Mouse (Mus musculus): ENCODE measurements around the gene Abhd12b. TPM values are rescaled to one million over a fixed set of nuclear protein-coding genes. Genes with fewer than 3 reads are reported as not detected.
"Not testable (repeated sequence)": the region's sequence is repeated elsewhere in the genome, so short reads cannot be mapped to it uniquely, and the experiment has no call there.

Abhd12b gene
- total RNA-seq, 2 experiments from 2014 or later, result 0.14 to 0.37 TPM

- no peak; the same call in 1 of the 2 replicates for TF ChIP-seq CTCF (IDR thresholded peaks at IDR 0.05)
Measured at GRCm38 (mm10) chr12:70140993-70141576, 12.9 kb upstream of the Abhd12b start.

GRCm38 (mm10) chr12:70144106-70144587, 9.8 kb upstream of the Abhd12b start:
- H3K4me3 ChIP-seq; intact Hi-C loops (cut with DNase I); H3K27ac ChIP-seq; DNase-seq (ENCODE audit: extremely low spot score in 1 of 2, low spot score in 2 of 2): not testable (repeated sequence)

More at GRCm38 (mm10) chr12:70140993-70141576, 12.9 kb upstream of the Abhd12b start:
- Histone ChIP-seq H3K4me3 (no peak overlapping the region), H3K27ac (no peak overlapping the region)
- no peak for DNase-seq (ENCODE audit: extremely low spot score in 1 of 2, low spot score in 2 of 2)
- intact Hi-C loops (cut with DNase I), result no loop called here

DNA sequence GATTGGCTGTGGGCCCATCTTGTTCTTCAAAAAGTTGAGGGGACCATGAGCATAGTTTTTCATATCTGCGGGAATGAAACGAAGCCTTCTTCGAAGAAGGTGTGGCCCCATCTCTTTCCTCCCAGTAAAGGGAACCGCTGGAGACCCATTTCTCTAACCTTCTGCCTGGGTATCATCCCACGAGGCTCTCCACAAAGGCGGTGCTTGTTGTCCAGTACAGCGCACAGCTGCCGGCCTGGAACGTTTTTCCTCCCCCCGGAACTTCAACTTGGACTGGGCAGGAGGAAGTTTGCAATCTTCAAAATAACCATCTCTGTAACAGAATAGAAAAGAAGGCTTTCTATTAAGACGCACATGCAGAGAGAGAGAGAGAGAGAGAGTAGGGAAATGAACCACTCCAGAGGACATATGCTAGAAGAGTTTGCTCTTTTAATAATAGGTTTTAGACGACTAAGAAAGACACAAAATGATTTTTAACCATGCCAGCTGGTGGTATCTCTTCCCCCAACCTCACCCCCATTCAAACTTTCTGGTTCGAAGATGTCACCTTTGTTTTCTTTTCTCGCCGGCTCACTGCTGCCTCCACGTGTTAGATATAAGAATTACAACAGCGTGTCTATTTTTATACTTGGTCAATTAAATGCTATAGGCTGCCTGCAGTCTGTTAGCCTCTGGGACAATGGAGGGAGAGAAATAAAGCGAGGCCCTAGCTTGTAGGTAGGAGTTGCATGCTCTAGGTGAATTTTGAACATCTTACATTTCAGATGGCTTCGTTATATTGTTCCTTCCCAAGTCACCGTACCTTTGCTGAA, 9.1 kb upstream of the Abhd12b start:
- TF ChIP-seq CTCF (IDR thresholded peaks at IDR 0.05), result peak; percentile 74
- DNase-seq (ENCODE audit: extremely low spot score in 1 of 2, low spot score in 2 of 2), result peak; percentile 34 to 35
- no peak overlapping the region for H3K4me3 ChIP-seq
- intact Hi-C loops (cut with DNase I), result loop anchor here (5.0 kb wide), 3 partner anchors 33 to 158 kb away; partner anchors contain the start of genes Nin and Sav1
- no peak overlapping the region for H3K27ac ChIP-seq

DNA sequence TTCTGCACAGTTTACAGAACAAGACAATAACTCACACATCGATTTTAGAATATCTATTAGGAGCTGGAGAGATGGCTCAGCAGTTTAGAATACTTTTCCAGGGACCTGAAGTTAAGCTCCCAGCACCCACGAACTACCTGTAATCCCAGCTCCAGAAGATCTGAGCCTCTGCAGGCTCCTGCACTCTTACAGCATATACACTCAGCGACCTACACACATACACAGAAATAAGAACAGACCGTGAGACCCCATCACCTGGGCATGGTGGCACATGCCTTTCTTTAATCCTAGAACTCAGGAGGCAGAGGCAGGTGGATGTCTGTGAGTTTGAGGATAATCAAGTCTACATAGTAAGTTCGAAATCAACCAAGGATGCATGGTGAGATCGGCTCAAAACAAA, 8.4 kb upstream of the Abhd12b start:
- H3K4me3 ChIP-seq, result no peak overlapping the region
- DNase-seq (ENCODE audit: extremely low spot score in 1 of 2, low spot score in 2 of 2), result no peak
- intact Hi-C loops (cut with DNase I), result loop anchor here (5.0 kb wide), 3 partner anchors 33 to 158 kb away; partner anchors contain the start of genes Nin and Sav1
- no peak for TF ChIP-seq CTCF (IDR thresholded peaks at IDR 0.05)
- H3K27ac ChIP-seq, result no peak overlapping the region

GRCm38 (mm10) chr12:70147986-70148630, 5.8 kb upstream of the Abhd12b start:
- Histone ChIP-seq H3K4me3 (peak overlapping the region; percentile 32), H3K27ac (no peak overlapping the region)
- intact Hi-C loops (cut with DNase I), result loop anchor here (5.0 kb wide), 3 partner anchors 36 to 161 kb away; partner anchors contain the start of genes Nin and Sav1
- TF ChIP-seq CTCF (IDR thresholded peaks at IDR 0.05), result no peak
- no peak for DNase-seq (ENCODE audit: extremely low spot score in 1 of 2, low spot score in 2 of 2)

DNA sequence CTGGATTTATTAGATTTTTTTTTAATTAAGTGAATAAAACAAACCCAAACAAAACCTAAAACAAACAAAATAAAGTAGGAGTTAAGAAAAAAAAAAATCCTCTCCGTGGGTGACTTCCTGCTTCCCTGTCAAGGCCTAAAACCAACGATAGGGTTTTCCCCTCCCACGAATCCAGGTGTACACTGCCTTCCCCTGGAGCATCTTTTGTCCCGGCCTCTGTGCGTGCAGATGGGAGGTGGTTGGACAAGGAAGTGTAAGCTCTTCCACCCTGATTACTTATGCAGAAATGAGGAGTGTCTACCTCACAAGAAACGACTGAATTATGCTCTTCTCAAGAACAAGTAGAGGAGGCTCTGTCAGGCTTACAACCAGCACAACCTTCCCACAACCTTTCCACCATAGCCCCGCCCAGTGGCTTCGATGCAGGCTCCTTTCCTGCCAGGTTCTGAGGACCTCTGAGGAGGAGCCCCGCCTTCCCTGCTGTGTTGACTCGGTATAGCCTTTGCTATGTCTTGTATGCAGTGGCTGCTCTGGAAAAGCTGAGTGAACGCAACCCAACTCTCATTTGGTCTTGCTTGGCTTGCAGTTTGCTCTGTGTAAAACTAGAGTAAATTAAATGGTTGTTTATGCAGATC, 5.2 kb upstream of the Abhd12b start:
- intact Hi-C loops (cut with DNase I), result loop anchor here (5.0 kb wide), 3 partner anchors 36 to 161 kb away; partner anchors contain the start of genes Nin and Sav1
- Histone ChIP-seq H3K27ac (no peak overlapping the region), H3K4me3 (peak overlapping the region; percentile 32)
- no peak for TF ChIP-seq CTCF (IDR thresholded peaks at IDR 0.05)
- no peak for DNase-seq (ENCODE audit: extremely low spot score in 1 of 2, low spot score in 2 of 2)

DNA sequence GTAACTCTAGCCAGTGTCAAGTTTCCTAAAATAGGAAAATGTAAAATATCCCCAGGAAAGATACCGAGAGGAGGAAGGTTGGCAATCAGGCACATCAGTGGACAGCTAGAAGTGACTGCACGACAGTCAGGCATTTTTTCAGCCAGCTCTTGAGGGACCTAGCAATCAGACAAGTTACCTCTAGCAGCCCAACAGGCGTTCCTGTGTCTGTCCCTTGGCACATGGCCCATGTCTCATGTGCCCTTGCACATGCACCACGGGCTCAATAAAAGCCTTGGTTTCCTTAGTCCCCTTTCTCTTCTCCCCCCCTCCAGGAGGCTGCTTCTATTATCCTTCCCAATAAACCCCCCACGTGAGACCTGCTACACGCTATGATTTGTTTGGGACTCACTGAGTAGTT, 2.3 kb downstream of the Abhd12b start:
- intact Hi-C loops (cut with DNase I), result no loop called here
- DNase-seq (ENCODE audit: extremely low spot score in 1 of 2, low spot score in 2 of 2), result no peak
- no peak for TF ChIP-seq CTCF (IDR thresholded peaks at IDR 0.05)
- H3K27ac ChIP-seq, result no peak overlapping the region
- no peak overlapping the region for H3K4me3 ChIP-seq

- intact Hi-C loops (cut with DNase I), result no loop called here
- no peak for TF ChIP-seq CTCF (IDR thresholded peaks at IDR 0.05)
- H3K4me3 ChIP-seq, result no peak overlapping the region
- DNase-seq (ENCODE audit: extremely low spot score in 1 of 2, low spot score in 2 of 2), result no peak
- no peak overlapping the region for H3K27ac ChIP-seq
Measured at GRCm38 (mm10) chr12:70157292-70158066, 3.5 kb downstream of the Abhd12b start.

- H3K27ac ChIP-seq, result no peak overlapping the region
- no peak for TF ChIP-seq CTCF (IDR thresholded peaks at IDR 0.05)
- intact Hi-C loops (cut with DNase I), result no loop called here
- no peak for DNase-seq (ENCODE audit: extremely low spot score in 1 of 2, low spot score in 2 of 2)
- no peak overlapping the region for H3K4me3 ChIP-seq
Measured at GRCm38 (mm10) chr12:70161057-70161456, 7.1 kb downstream of the Abhd12b start.

DNA sequence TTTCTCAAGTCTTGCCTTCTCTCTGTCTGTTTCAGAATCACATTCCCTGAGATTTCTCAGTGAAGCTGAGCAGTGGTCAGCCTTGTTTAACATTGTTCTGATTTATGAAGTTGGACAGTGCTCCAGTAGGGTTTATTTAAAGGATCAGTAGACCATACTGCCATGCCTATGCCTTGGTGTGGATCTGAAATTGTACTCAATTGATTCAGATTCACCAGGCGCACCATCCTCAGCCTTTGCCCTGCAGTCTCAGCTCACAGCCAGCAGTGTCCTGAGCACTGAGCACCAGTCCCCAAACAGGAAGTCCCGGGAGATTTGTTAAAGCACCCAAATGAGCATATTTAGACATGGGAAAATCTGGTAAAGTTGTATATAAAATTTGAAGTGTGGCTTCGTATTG, 10.8 kb downstream of the Abhd12b start:
- Histone ChIP-seq H3K27ac (no peak overlapping the region), H3K4me3 (no peak overlapping the region)
- intact Hi-C loops (cut with DNase I), result no loop called here
- no peak for TF ChIP-seq CTCF (IDR thresholded peaks at IDR 0.05)
- DNase-seq (ENCODE audit: extremely low spot score in 1 of 2, low spot score in 2 of 2), result no peak

GRCm38 (mm10) chr12:70167950-70168349, 14.0 kb downstream of the Abhd12b start:
- DNase-seq (ENCODE audit: extremely low spot score in 1 of 2, low spot score in 2 of 2), result no peak
- no peak overlapping the region for H3K4me3 ChIP-seq
- no peak overlapping the region for H3K27ac ChIP-seq
- intact Hi-C loops (cut with DNase I), result no loop called here
- no peak for TF ChIP-seq CTCF (IDR thresholded peaks at IDR 0.05)
